ENCODE assay signal across 9 mouse cellular contexts in genomic region chr11:46215354-46215753, GRCm38 (mm10). TPM values are rescaled to one million over a fixed set of nuclear protein-coding genes. Genes with fewer than 3 reads are reported as not detected.
DNase-seq lines count a peak whose midpoint lies in the region; TF ChIP-seq lines count a peak whose summit lies in the region.
"Had no signal": no experiment of that assay in that cellular context is flagged by ENCODE, and none has a peak within 500 bp of the region (broad histone marks: within the 10 kb centered on the region; RNA-seq: fewer than 3 reads in every experiment).

No protein-coding gene starts in this region.

- H3K36me3 ChIP-seq in liver, adult 2 months (ENCODE audit: control insufficient read depth, insufficient read depth, low read length): no peaks in the 10 kb centered on the region

- TF ChIP-seq POLR2A in liver, adult 2 months (IDR thresholded peaks at IDR 0.05; ENCODE audit: extremely low read depth, insufficient read depth, low read length): no peak

- TF ChIP-seq CTCF in liver, adult 2 months (IDR thresholded peaks at IDR 0.05; ENCODE audit: low read depth, low read length): peak; percentile 84

- no peak overlapping the region for H3K9ac ChIP-seq in liver, adult 2 months (ENCODE audit: low read depth, low read length)

- no peak overlapping the region for H3K4me3 ChIP-seq in liver, adult 2 months (ENCODE audit: insufficient read depth, low read depth, low read length)

- no peaks in the 10 kb centered on the region for H3K79me2 ChIP-seq in liver, adult 2 months (ENCODE audit: control insufficient read depth, insufficient read depth, low read length)

- H3K27ac ChIP-seq in liver, adult 2 months (replicated peaks; ENCODE audit: insufficient read depth, low read depth, low read length): no peak overlapping the region
- H3K27ac ChIP-seq: macrophage had no signal

- no peaks in the 10 kb centered on the region for H3K4me1 ChIP-seq in liver, adult 2 months (ENCODE audit: control insufficient read depth, insufficient read depth, low read length)

- no peaks in the 10 kb centered on the region for H3K27me3 ChIP-seq in liver, adult 2 months (ENCODE audit: control insufficient read depth, insufficient read depth, low read length)

- 17% methylated on average over 3 of the region's 3 CpGs for WGBS in liver, adult 2 months

- DNase-seq in CD8-positive naive resting alpha-beta T cell, adult 2 months (ENCODE audit: low read depth in 2 of 2, low spot score in 2 of 2): peak; percentile 20 to 49
- peak; percentile 45 to 85 for DNase-seq in adrenal gland, adult (ENCODE audit: inconsistent age in 2 of 2, low spot score in 1 of 2)
- DNase-seq in embryo, embryonic 10.5 days (ENCODE audit: low spot score): peak; percentile 97
- DNase-seq in heart, adult 8-10 months (ENCODE audit: low spot score): peak; percentile 59
- peak; percentile 53 for DNase-seq in kidney, adult 18-20 months
- DNase-seq in liver, adult 2 months (ENCODE audit: extremely low read depth, low read depth, low spot score): peak; percentile 70
- DNase-seq in naive thymus-derived CD4-positive, alpha-beta T cell, adult 2 months (ENCODE audit: low read depth): peak; percentile 84
- DNase-seq in testis, postnatal 14 days (ENCODE audit: low spot score): peak; percentile 45

RNA-seq across cellular contexts. Expression of gene Fndc9, which starts 20.0 kb away (rescaled TPM):
- not detected for total RNA-seq in heart, adult 8-10 months (2022)
- total RNA-seq in liver, adult 2 months (2014; rRNA removed): not detected in 2 replicates
- not detected in 2 replicates for polyA plus RNA-seq in liver, adult 2 months (2012; rRNA removed)
- polyA plus RNA-seq: macrophage had no signal

RNA-seq across cellular contexts. Expression of gene Nipal4, which starts 49.0 kb away (rescaled TPM):
- under 1 TPM in 1 of 4 experiments, not detected in 3; 0.08 TPM for total RNA-seq in heart, adult 8-10 months (2022)
- not detected in 2 replicates for total RNA-seq in liver, adult 2 months (2014; rRNA removed)
- 0.02 TPM in 1 of 2 replicates, not detected in the other for polyA plus RNA-seq in liver, adult 2 months (2012; rRNA removed)
- polyA plus RNA-seq: macrophage had no signal

Comparison
In these comparisons a context has a peak if more than half of its experiments do, and no peak if none do; other contexts are left out.
1. DNase-seq: peak in every context shown above with its lines; median percentile 97 in embryo, embryonic 10.5 days; 84 in naive thymus-derived CD4-positive, alpha-beta T cell, adult 2 months; 70 in liver, adult 2 months; 65 in adrenal gland, adult; 59 in heart, adult 8-10 months; 53 in kidney, adult 18-20 months; 45 in testis, postnatal 14 days; 34 in CD8-positive naive resting alpha-beta T cell, adult 2 months.